Mouse (Mus musculus): ENCODE data around the gene Slc2a4.
"Not testable (repeated sequence)": the region's sequence is repeated elsewhere in the genome, so short reads cannot be mapped to it uniquely, and the experiment has no call there.

The Slc2a4 gene

DNA sequence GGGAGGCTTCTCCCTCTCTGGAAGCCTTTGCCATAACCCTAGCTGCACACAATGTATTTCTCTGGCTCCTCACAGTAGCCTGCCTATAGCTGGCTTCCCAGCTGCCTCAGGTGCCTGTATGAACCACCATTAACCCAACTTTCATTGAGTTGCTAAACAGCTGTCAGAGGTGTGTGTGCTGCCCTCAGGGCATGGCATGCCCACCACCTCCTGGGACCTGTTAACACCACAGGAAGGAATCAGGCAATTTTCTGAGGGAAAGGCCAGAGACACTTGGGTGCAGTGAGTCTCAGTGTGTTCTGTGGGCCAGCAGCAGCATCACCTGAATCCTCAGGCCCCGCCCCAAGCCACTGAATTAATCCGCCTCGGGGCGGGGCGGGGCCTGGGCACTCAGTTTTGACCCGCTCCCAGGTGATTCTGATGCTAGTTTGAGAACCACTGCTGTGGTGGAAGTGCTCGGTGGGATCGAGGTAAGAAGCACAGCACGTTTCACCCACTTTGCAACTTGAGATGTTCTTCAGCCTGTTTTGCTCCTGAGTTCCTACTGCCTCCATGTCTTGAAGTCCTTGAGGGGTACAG lies 9.5 kb downstream of the Slc2a4 start:
- DNase-seq = no peak

GRCm38 (mm10) chr11:69937834-69938233 lies 10.2 kb downstream of the Slc2a4 start:
- DNase-seq = no peak

- no peak for DNase-seq
These were observed 10.6 kb downstream of the Slc2a4 start for GRCm38 (mm10) chr11:69937385-69937784.

GRCm38 (mm10) chr11:69936714-69937347 lies 11.2 kb downstream of the Slc2a4 start:
- DNase-seq = peak in 1 of 2 experiments; percentile 43

DNA sequence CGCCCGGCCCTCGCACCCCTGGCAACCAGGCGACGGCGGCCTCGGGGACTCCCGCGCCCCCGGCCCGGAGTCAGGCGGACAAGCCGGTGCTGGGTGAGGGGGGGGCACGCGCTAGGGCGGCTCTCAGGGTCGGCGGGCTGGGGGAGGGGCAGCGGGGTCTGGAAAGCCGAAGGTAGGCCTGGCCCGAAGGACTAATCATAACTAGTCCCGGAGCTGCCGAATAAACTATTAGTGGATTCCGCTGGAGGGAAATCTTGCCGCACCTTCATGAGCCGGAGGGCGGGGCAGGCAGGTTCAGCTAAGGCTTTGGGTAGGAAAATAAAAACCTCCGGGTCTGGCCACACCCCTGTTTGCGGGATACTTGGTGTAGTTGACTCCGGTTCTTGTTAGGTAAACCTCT lies 11.8 kb downstream of the Slc2a4 start:
- DNase-seq = peak in 1 of 2 experiments; percentile 59

GRCm38 (mm10) chr11:69935137-69935879 lies 12.7 kb downstream of the Slc2a4 start, which contains the start of gene Ybx2:
Gene Ybx2, plus strand, starts transcription at chr11:69935796.
- DNase-seq = peak; percentile 93 to 98

- no peak for DNase-seq
These were observed 13.3 kb downstream of the Slc2a4 start for GRCm38 (mm10) chr11:69934681-69935080.

- DNase-seq = peak; percentile 93 to 97
These were observed 13.8 kb downstream of the Slc2a4 start for GRCm38 (mm10) chr11:69934169-69934568.

GRCm38 (mm10) chr11:69933066-69933465 lies 14.9 kb downstream of the Slc2a4 start:
- DNase-seq = no peak

DNA sequence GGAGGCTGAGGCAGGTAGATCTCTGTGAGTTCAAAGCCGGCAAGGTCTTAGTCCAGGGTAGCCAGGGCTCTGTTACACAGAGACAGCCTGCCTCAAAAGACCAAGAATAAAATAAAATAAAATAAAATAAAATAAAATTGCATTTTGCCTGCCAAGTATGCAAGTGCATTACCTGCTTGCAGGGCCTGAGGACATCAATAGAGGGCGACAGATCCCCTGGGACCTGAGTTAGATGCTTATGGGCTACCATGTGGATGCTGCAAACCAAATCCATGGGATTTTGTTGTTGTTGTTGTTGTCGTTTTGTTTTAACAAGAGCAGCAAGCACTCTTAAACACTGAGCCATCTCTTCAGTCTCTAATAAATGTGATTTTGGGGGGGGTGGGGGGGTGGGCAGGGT lies 15.7 kb downstream of the Slc2a4 start:
- no peak for DNase-seq

DNA sequence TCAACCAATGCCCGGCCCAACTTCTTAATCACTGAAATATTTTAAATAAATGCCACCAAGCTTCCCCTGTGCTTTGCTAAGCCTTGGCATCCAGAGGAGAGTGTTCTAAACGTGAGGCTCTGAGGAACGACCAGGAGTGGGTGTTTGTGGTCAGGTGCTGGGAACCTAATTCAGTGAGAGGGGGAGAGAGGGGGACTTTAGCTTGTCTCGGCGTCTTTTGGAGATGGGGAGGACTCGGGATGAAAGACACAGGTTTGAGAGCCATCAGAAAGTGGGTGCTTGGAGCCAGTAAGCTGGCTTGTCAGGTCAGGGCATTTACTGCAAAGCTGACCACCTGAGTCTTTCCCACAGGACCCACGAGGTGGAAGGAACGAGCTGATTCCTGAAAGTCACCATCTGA lies 16.2 kb downstream of the Slc2a4 start:
- no peak for DNase-seq

DNA sequence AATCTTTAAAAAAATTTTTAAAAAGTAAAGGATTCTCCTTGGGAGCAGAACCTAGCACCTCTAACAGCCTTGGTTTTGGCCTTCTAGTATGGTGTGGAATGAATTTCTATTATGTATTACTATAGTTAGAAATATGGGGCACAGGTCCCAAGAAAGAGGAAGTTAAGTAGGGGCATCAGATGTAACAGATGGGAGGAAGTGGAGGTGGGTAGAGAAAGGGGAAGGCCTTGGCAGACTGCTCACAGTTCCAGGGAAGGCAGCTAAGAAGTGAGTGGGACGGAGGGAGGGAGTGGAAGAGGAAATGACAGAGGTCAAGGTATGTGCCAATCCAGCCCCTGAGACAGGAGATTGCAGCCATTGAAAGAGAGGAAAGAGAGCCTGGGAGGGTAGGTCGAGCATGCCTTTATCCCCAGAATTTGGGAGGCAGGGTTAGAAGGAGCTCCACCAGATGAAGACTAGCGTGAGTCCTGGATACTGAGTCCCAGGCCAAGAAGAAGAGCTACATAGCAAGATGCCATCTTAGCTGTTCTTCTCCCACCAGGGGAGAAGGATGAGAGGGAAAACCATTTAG lies 16.9 kb downstream of the Slc2a4 start:
- DNase-seq = no peak

GRCm38 (mm10) chr11:69930176-69930575 lies 17.8 kb downstream of the Slc2a4 start:
- not testable (repeated sequence) for DNase-seq

DNA sequence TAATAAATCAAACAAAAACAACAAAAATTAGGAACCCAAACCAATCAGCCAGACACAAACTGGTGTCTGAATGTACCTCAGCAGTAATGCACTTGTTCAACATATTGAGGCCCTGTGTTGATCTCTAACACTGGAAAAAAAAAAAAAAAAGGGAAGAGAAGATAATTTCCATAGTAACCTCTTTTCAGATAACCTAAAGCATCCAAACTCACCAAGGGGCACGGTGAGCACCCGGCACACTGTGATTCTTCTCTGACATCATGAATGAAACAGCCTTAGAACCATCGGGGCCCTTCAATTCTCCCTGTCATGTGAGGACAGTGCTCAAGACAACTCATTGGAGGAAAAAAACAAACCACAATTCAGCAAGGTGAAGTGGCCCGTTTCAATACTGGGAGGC lies 18.3 kb downstream of the Slc2a4 start:
- DNase-seq = no peak

GRCm38 (mm10) chr11:69927501-69927900 lies 20.5 kb downstream of the Slc2a4 start:
- no peak for DNase-seq

DNA sequence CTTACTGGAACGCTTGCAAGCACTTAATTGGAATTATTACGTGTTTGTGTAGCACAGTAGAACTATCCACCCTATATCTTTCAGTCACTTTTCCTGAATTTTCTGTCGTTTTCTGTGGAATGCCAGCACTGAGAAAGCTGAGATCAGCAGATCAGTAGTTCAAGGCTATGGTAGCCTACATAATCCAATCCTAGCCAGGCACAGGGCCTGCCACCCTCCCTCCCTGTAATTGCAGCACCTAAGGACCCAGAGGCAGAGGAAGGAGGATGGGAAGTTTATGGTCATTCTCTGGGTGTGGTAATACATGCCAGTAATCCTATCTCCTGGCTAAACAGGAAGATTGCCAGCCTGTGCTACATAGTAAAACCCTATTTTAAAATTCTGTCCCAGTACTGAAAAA lies 25.2 kb downstream of the Slc2a4 start:
- no peak for DNase-seq

DNA sequence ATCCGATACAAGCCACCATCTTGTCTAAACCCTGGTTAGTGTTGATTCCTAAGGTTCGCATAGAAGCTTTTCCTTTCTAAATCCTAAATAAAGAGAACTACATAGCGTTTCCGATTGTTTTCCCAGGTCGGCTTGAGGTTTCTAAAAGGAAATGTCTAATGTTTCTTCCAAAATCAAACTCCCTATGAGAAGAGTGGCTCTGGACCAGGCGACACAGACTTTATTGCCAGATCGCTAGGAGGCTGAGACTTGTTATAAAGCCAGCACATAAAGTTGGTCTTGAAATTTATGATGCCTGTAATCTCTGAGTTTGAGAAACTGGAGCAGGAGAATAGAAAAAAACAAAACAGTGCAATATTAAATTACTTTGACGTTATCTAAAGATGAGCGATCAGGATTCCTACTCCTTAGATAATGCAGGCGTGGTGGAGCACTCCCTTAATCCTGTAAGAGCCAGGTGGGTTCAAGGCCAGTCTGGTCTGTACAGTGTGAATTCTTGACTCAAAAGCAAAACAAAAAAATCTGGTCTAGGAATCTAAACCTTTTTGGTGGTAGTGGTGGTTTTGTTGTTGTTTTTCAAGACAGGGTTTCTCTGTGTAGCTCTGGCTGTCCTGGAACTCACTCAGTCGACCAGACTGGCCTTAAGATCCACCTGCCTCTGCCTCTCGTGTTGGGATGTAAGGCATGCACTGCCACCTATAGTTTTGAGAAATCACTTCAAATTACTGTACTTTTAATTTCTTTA lies 25.8 kb downstream of the Slc2a4 start:
- no peak for DNase-seq

GRCm38 (mm10) chr11:69921114-69922011 lies 26.6 kb downstream of the Slc2a4 start, which contains the start of gene Eif5a:
Gene Eif5a, minus strand, starts transcription at chr11:69921958.
- DNase-seq = peak; percentile 100

DNA sequence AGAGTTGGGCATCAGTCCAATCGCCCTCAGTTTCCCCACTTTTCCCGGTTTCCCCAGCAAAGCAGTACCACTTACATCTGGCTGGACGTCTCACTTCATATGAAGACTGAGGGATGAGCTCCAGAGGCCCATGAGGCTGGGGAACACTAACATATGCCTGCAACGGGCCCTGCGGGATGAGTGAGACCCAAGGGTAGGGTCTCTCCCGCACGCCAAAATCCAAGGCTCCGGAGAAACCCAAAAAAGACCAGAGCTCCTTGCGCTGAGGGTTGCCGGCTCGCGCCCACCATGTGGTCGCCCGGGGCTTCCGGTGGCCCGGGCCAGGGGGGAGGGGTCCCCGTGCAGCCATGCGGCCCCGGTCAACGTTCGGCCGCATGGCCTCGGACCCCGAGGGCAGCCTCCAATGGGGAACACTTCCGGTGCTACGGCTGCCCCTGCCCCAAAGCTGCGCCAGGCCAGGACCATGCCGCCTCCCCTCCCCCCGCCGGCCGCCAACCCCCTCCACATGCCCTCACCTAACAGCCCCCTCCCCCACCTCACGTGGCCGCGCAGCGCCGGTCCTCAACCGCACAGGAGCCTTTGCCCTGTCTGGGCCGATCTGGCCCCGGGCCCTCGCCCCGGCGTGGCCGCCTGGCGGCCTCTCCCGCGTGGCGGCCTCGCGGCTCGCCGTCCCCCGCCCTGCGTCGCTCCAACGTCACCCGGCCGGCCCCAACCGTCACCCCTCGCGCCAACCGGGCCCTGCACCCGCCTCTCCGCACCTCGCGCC lies 27.5 kb downstream of the Slc2a4 start:
- peak; percentile 45 to 80 for DNase-seq

GRCm38 (mm10) chr11:69919661-69920265 lies 28.2 kb downstream of the Slc2a4 start:
- peak; percentile 49 to 75 for DNase-seq
